Mouse (Mus musculus) ES-Bruce4 (cell line): Measurements from ENCODE around the gene Dlg1.

Experiments
- CTCF ChIP-seq: IDR thresholded peaks from one replicate; pipeline ENCODE4 v1.8.1; 2011; ENCODE audit warnings: low read depth, low read length
- POLR2A ChIP-seq: IDR thresholded peaks from one replicate; pipeline ENCODE4 v1.8.1; 2011; ENCODE audit warnings: low read length; ENCODE audit not compliant: insufficient read depth

DNA sequence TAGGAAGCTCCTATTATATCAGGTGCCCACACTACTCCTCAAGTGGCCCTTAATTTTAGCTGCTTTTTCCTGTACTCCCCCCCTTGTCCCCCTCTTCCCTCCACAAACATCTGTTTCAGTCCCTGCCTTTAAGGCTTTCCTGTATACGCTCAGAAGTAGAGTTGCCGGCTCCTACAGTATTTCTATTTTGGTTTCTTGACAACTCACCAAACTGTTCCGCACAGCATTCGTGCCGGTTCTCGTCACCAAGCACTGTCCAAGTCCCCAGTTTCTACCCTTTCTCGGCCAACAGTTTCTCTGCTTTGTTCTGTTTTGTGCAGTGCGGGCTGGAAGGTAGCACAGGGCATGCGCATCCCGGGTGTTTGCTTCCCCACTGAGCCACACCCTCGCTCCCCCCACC is 245.7 kb downstream of the Dlg1 start:
- no peak for TF ChIP-seq CTCF
- no peak for TF ChIP-seq POLR2A
